Mouse (Mus musculus) limb, embryonic 12.5 days (tissue): ENCODE measurements around the gene Oard1. TPM values are rescaled to one million over a fixed set of nuclear protein-coding genes. Genes with fewer than 3 reads are reported as not detected.
A peak's percentile ranks its signal among the peaks of the same experiment; 100 is the strongest.

Source experiments
- ATAC-seq: fragments of 200-750 bp; cut with Nextera tagmentation; 2 replicates; pipeline ENCODE4 v1.8.0; 2017; ENCODE audit warnings: low read depth, moderate TSS enrichment; ENCODE audit not compliant: insufficient number of reproducible peaks, insufficient read depth, low FRiP score, low TSS enrichment
- H3K27ac ChIP-seq: fragments of 300-500 bp; sonication (generic); 2 replicates; pipeline ENCODE4 v1.5.1; 2016; ENCODE audit warnings: mild to moderate bottlenecking, moderate library complexity
- H3K27me3 ChIP-seq: fragments of 300-500 bp; sonication (generic); 2 replicates; pipeline ENCODE4 v1.6.1; 2016; ENCODE audit warnings: mild to moderate bottlenecking, moderate library complexity
- H3K36me3 ChIP-seq: fragments of 300-500 bp; sonication (generic); 2 replicates; pipeline ENCODE4 v1.6.1; 2016; ENCODE audit warnings: mild to moderate bottlenecking, moderate library complexity
- H3K4me1 ChIP-seq: fragments of 300-500 bp; sonication (generic); replicated peaks from 2 replicates; pipeline ENCODE4 v1.6.1; 2016
- H3K4me2 ChIP-seq: fragments of 300-500 bp; sonication (generic); 2 replicates; pipeline ENCODE4 v1.6.1; 2016; ENCODE audit warnings: mild to moderate bottlenecking, moderate library complexity
- H3K4me3 ChIP-seq: fragments of 300-500 bp; sonication (generic); replicated peaks from 2 replicates; pipeline ENCODE4 v1.5.1; 2016; ENCODE audit warnings: mild to moderate bottlenecking
- H3K9ac ChIP-seq: fragments of 300-500 bp; sonication (generic); replicated peaks from 2 replicates; pipeline ENCODE4 v1.6.1; 2016; ENCODE audit warnings: mild to moderate bottlenecking, moderate library complexity
- H3K9me3 ChIP-seq: fragments of 300-500 bp; sonication (generic); 2 replicates; pipeline ENCODE4 v1.6.1; 2016; ENCODE audit warnings: mild to moderate bottlenecking, moderate library complexity
- WGBS: fragments of 180-500 bp; shearing (Covaris S2); methylation state at CpG from one replicate; pipeline ENCODE4 v1.1.7; 2016; 5-methylcytosine and 5-hydroxymethylcytosine counted together
- polyA plus RNA-seq: library from polyadenylated mRNA; unstranded; fragments of >200 nt; fragmentation: Nextera tagmentation; extraction: Ambion mirVana; gene quantifications from 2 replicates; pipeline ENCODE4 v1.2.1, GENCODE M21; 2016

Oard1 gene
- polyA plus RNA-seq, 1 experiment from 2014 or later, result 59.5 TPM

GRCm38 (mm10) chr17:48385786-48386461, 23.9 kb upstream of the Oard1 start:
- no peak for ATAC-seq
- WGBS, result 71% methylated on average over 2 of the region's 2 CpGs
- peaks cover 53% of the 10 kb centered on the region for H3K36me3 ChIP-seq
- no peak overlapping the region for H3K4me2 ChIP-seq
- H3K4me1 ChIP-seq, result no peaks in the 10 kb centered on the region
- H3K9me3 ChIP-seq, result no peaks in the 10 kb centered on the region
- H3K27ac ChIP-seq, result no peak overlapping the region
- no peak overlapping the region for H3K9ac ChIP-seq
- H3K4me3 ChIP-seq, result no peak overlapping the region
- H3K27me3 ChIP-seq, result no peaks in the 10 kb centered on the region

GRCm38 (mm10) chr17:48388666-48389065, 21.1 kb upstream of the Oard1 start:
- Histone ChIP-seq H3K27me3 (no peaks in the 10 kb centered on the region), H3K4me1 (no peaks in the 10 kb centered on the region), H3K9ac (no peak overlapping the region), H3K27ac (no peak overlapping the region), H3K9me3 (no peaks in the 10 kb centered on the region), H3K36me3 (peaks cover 81% of the 10 kb centered on the region), H3K4me2 (no peak overlapping the region), H3K4me3 (no peak overlapping the region)
- 91% methylated on average over 2 of the region's 2 CpGs for WGBS
- no peak for ATAC-seq

GRCm38 (mm10) chr17:48389442-48389841, 20.4 kb upstream of the Oard1 start:
- no peak overlapping the region for H3K4me2 ChIP-seq
- 91% methylated on average over 5 of the region's 5 CpGs for WGBS
- H3K9me3 ChIP-seq, result no peaks in the 10 kb centered on the region
- ATAC-seq, result no peak
- no peak overlapping the region for H3K27ac ChIP-seq
- H3K4me1 ChIP-seq, result no peaks in the 10 kb centered on the region
- peaks cover 88% of the 10 kb centered on the region for H3K36me3 ChIP-seq
- H3K27me3 ChIP-seq, result no peaks in the 10 kb centered on the region
- no peak overlapping the region for H3K4me3 ChIP-seq
- no peak overlapping the region for H3K9ac ChIP-seq

GRCm38 (mm10) chr17:48391446-48391845, 18.4 kb upstream of the Oard1 start:
- no peak overlapping the region for H3K4me2 ChIP-seq
- no peaks in the 10 kb centered on the region for H3K27me3 ChIP-seq
- 95% methylated on average over 5 of the region's 5 CpGs for WGBS
- H3K4me3 ChIP-seq, result no peak overlapping the region
- no peak for ATAC-seq
- no peak overlapping the region for H3K9ac ChIP-seq
- no peaks in the 10 kb centered on the region for H3K9me3 ChIP-seq
- H3K4me1 ChIP-seq, result no peaks in the 10 kb centered on the region
- peaks cover 97% of the 10 kb centered on the region for H3K36me3 ChIP-seq
- H3K27ac ChIP-seq, result no peak overlapping the region

GRCm38 (mm10) chr17:48392616-48393015, 17.2 kb upstream of the Oard1 start:
- no peaks in the 10 kb centered on the region for H3K27me3 ChIP-seq
- ATAC-seq, result no peak
- H3K27ac ChIP-seq, result no peak overlapping the region
- no peak overlapping the region for H3K4me3 ChIP-seq
- 91% methylated on average over 3 of the region's 3 CpGs for WGBS
- no peak overlapping the region for H3K9ac ChIP-seq
- no peaks in the 10 kb centered on the region for H3K9me3 ChIP-seq
- no peak overlapping the region for H3K4me2 ChIP-seq
- H3K4me1 ChIP-seq, result no peaks in the 10 kb centered on the region
- peaks cover 97% of the 10 kb centered on the region for H3K36me3 ChIP-seq

- Histone ChIP-seq H3K9me3 (no peaks in the 10 kb centered on the region), H3K27ac (no peak overlapping the region), H3K36me3 (peaks cover 51% of the 10 kb centered on the region), H3K4me1 (peaks cover 4% of the 10 kb centered on the region; the same call in 1 of the 2 replicates), H3K4me3 (no peak overlapping the region), H3K4me2 (no peak overlapping the region), H3K27me3 (no peaks in the 10 kb centered on the region), H3K9ac (no peak overlapping the region)
- no peak for ATAC-seq
- WGBS, result 92% methylated on average over 4 of the region's 4 CpGs
Observed at GRCm38 (mm10) chr17:48401710-48402109, 8.1 kb upstream of the Oard1 start.

- no peak for ATAC-seq
- Histone ChIP-seq H3K4me1 (peaks cover 12% of the 10 kb centered on the region), H3K27me3 (no peaks in the 10 kb centered on the region), H3K36me3 (peaks cover 41% of the 10 kb centered on the region), H3K4me2 (no peak overlapping the region), H3K4me3 (no peak overlapping the region), H3K27ac (no peak overlapping the region), H3K9me3 (no peaks in the 10 kb centered on the region), H3K9ac (no peak overlapping the region)
- WGBS, result 95% methylated on average over 3 of the region's 3 CpGs
Observed at GRCm38 (mm10) chr17:48402751-48403150, 7.1 kb upstream of the Oard1 start.

GRCm38 (mm10) chr17:48403848-48404247, 6.0 kb upstream of the Oard1 start:
- peaks cover 30% of the 10 kb centered on the region for H3K36me3 ChIP-seq
- no peak overlapping the region for H3K27ac ChIP-seq
- H3K4me2 ChIP-seq, result no peak overlapping the region
- WGBS, result 85% methylated on average over 2 of the region's 2 CpGs
- no peaks in the 10 kb centered on the region for H3K27me3 ChIP-seq
- H3K9ac ChIP-seq, result no peak overlapping the region
- no peak overlapping the region for H3K4me3 ChIP-seq
- no peak for ATAC-seq
- H3K9me3 ChIP-seq, result no peaks in the 10 kb centered on the region
- peaks cover 14% of the 10 kb centered on the region for H3K4me1 ChIP-seq

- Histone ChIP-seq H3K9me3 (no peaks in the 10 kb centered on the region), H3K4me1 (peaks cover 14% of the 10 kb centered on the region), H3K36me3 (peaks cover 21% of the 10 kb centered on the region), H3K27ac (no peak overlapping the region), H3K4me3 (no peak overlapping the region), H3K9ac (no peak overlapping the region), H3K4me2 (no peak overlapping the region), H3K27me3 (no peaks in the 10 kb centered on the region)
- 65% methylated on average over 1 of the region's 1 CpGs for WGBS
- ATAC-seq, result no peak
Observed at GRCm38 (mm10) chr17:48404706-48405105, 5.1 kb upstream of the Oard1 start.

GRCm38 (mm10) chr17:48407154-48407553, 2.7 kb upstream of the Oard1 start:
- H3K27ac ChIP-seq, result no peak overlapping the region
- H3K27me3 ChIP-seq, result no peaks in the 10 kb centered on the region
- H3K4me2 ChIP-seq, result peak overlapping the region; percentile 76
- WGBS, result 82% methylated on average over 4 of the region's 4 CpGs
- H3K9ac ChIP-seq, result no peak overlapping the region
- no peaks in the 10 kb centered on the region for H3K9me3 ChIP-seq
- no peak overlapping the region for H3K4me3 ChIP-seq
- peaks cover 13% of the 10 kb centered on the region for H3K36me3 ChIP-seq
- peaks cover 20% of the 10 kb centered on the region for H3K4me1 ChIP-seq
- no peak for ATAC-seq

- Histone ChIP-seq H3K36me3 (peaks cover 12% of the 10 kb centered on the region), H3K4me3 (peak overlapping the region; percentile 84), H3K9me3 (no peaks in the 10 kb centered on the region), H3K27me3 (no peaks in the 10 kb centered on the region), H3K9ac (peak overlapping the region; percentile 99), H3K4me2 (peak overlapping the region; percentile 76), H3K27ac (peak overlapping the region; percentile 100), H3K4me1 (peaks cover 20% of the 10 kb centered on the region)
- WGBS, result 12% methylated on average over 8 of the region's 8 CpGs
- no peak for ATAC-seq
Observed at GRCm38 (mm10) chr17:48407910-48408525, 1.8 kb upstream of the Oard1 start.
